Mouse (Mus musculus) megakaryocyte, embryonic 14.5 days (primary cell): ENCODE results near the gene C8g.

Experiments used
- FLI1 ChIP-seq: IDR thresholded peaks from 2 replicates; pipeline ENCODE4 v1.6.1; 2012; ENCODE audit warnings: low read length, inconsistent platforms, mixed read lengths
- GATA1 ChIP-seq: IDR thresholded peaks from 3 replicates; pipeline ENCODE4 v1.6.1; 2012; ENCODE audit warnings: mixed read lengths, low read length, inconsistent platforms, borderline replicate concordance

- TF ChIP-seq GATA1 (no peak), FLI1 (no peak)
Measured at GRCm38 (mm10) chr2:25497846-25498575, 3.5 kb downstream of the C8g start.
